Mouse (Mus musculus): ENCODE measurements around the gene Rac2. TPM values are rescaled to one million over a fixed set of nuclear protein-coding genes. Genes with fewer than 3 reads are reported as not detected.
A peak's percentile ranks its signal among the peaks of the same experiment; 100 is the strongest.

The Rac2 gene
- polyA plus RNA-seq, 1 experiment from 2014 or later = 27.3 TPM

DNA sequence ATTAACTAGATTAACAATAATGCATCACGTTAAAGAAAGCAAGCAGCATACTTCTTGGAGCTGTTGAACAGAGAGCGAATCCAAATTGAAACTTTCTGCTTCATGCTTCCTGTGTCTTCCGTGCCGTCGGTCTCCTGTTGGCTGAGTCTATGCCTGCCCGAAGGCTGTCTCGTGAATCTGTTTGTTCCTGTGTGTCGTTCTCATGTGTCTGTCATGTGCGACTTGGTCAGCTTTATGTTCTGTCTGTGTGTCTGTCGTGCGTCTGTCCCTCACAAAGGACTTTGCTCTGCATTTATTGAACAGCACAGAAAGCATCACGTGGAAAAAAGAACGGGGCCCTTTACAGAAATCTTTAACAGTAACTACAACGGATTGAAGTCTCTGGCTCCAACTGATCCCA lies 59.6 kb downstream of the Rac2 start:
- Histone ChIP-seq H3K36me3 (no peaks in the 10 kb centered on the region), H3K4me3 (no peak overlapping the region), H3K9ac (no peak overlapping the region), H3K27ac (no peak overlapping the region), H3K4me2 (no peak overlapping the region), H3K9me3 (no peaks in the 10 kb centered on the region), H3K4me1 (peaks cover 10% of the 10 kb centered on the region), H3K27me3 (no peaks in the 10 kb centered on the region)
- no peak for ATAC-seq (ENCODE audit: borderline replicate concordance, extremely low read depth, low FRiP score, low TSS enrichment)
- WGBS = 76% methylated on average over 14 of the region's 14 CpGs

DNA sequence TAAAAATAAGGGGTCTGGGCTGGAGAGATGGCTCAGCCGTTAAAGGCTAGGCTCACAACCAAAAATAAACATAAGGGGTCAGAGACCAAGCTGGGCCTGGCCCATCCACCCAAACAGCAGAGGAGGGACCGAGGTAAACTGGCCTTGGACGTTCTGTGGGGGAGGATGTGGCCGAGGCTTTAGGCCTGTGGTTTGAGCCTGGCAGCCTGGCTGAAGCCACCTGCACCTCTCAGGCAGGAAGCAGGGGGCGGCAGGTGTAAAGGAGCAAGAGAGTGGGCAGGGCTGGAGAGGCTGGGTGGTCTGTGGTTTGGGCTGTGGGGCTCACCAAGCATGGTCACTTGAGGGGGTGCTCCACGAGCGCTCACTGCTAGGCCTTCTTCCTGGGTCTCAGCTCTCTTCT lies 60.6 kb downstream of the Rac2 start:
- H3K27ac ChIP-seq = no peak overlapping the region
- no peaks in the 10 kb centered on the region for H3K36me3 ChIP-seq
- H3K9ac ChIP-seq = no peak overlapping the region
- H3K4me1 ChIP-seq = peaks cover 10% of the 10 kb centered on the region
- H3K27me3 ChIP-seq = no peaks in the 10 kb centered on the region
- no peak overlapping the region for H3K4me3 ChIP-seq
- ATAC-seq (ENCODE audit: borderline replicate concordance, extremely low read depth, low FRiP score, low TSS enrichment) = no peak
- H3K9me3 ChIP-seq = no peaks in the 10 kb centered on the region
- WGBS = 55% methylated on average over 7 of the region's 7 CpGs
- no peak overlapping the region for H3K4me2 ChIP-seq

- peak overlapping the region; percentile 6; the same call in 1 of the 2 replicates for H3K27ac ChIP-seq
- H3K36me3 ChIP-seq = no peaks in the 10 kb centered on the region
- no peaks in the 10 kb centered on the region for H3K27me3 ChIP-seq
- H3K9ac ChIP-seq = no peak overlapping the region
- no peak overlapping the region for H3K4me2 ChIP-seq
- 69% methylated on average over 6 of the region's 6 CpGs for WGBS
- H3K9me3 ChIP-seq = no peaks in the 10 kb centered on the region
- no peak overlapping the region for H3K4me3 ChIP-seq
- no peak for ATAC-seq (ENCODE audit: borderline replicate concordance, extremely low read depth, low FRiP score, low TSS enrichment)
- peaks cover 10% of the 10 kb centered on the region for H3K4me1 ChIP-seq
These were observed 61.8 kb downstream of the Rac2 start for GRCm38 (mm10) chr15:78510736-78511135.

DNA sequence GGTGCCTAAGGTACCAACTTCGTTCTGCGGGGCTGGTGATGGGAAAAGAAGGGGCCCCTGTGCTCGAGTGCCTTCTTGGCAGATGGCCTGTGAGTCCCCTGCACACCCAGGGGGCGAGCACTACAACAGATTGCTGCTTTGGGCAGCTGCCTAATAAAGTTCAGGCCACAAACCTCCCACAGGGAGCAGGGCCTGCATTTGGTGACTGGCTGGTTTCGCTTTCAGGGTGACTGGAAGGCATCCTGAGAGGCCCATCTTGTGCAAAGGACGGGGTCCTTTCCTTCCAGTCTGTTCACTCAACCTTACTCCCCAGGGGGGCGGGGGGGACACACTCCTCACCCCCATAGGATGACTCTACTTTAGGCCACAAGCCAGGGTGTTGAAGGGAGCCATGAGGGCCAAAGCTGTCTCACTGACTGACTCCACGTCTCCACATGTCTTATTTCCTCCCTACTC lies 62.4 kb downstream of the Rac2 start:
- Histone ChIP-seq H3K4me2 (no peak overlapping the region), H3K9me3 (no peaks in the 10 kb centered on the region), H3K27ac (0 out of 2 replicates have a peak overlapping the region, but pooled peaks have one; percentile 19), H3K4me1 (peaks cover 10% of the 10 kb centered on the region), H3K9ac (no peak overlapping the region), H3K36me3 (no peaks in the 10 kb centered on the region), H3K4me3 (no peak overlapping the region), H3K27me3 (no peaks in the 10 kb centered on the region)
- no peak for ATAC-seq (ENCODE audit: borderline replicate concordance, extremely low read depth, low FRiP score, low TSS enrichment)
- WGBS = 54% methylated on average over 8 of the region's 8 CpGs

- WGBS = 37% methylated on average over 12 of the region's 12 CpGs
- no peaks in the 10 kb centered on the region for H3K36me3 ChIP-seq
- no peak overlapping the region for H3K9ac ChIP-seq
- no peak for ATAC-seq (ENCODE audit: borderline replicate concordance, extremely low read depth, low FRiP score, low TSS enrichment)
- 0 out of 2 replicates have a peak overlapping the region, but pooled peaks have one; percentile 19 for H3K27ac ChIP-seq
- peaks cover 10% of the 10 kb centered on the region for H3K4me1 ChIP-seq
- no peak overlapping the region for H3K4me3 ChIP-seq
- H3K4me2 ChIP-seq = no peak overlapping the region; the same call in 1 of the 2 replicates
- H3K27me3 ChIP-seq = no peaks in the 10 kb centered on the region
- no peaks in the 10 kb centered on the region for H3K9me3 ChIP-seq
These were observed 63.2 kb downstream of the Rac2 start for GRCm38 (mm10) chr15:78509297-78509899.

Other genes with a start within 250 kb of the Rac2 start
- gene Csf2rb, start 247.0 kb downstream of the Rac2 start, polyA plus RNA-seq (2015; fragmentation: Nextera tagmentation; extraction: Ambion mirVana) = 2.3 and 2.7 TPM in 2 replicates
- gene Tex33, start 176.9 kb downstream of the Rac2 start, polyA plus RNA-seq (2015; fragmentation: Nextera tagmentation; extraction: Ambion mirVana) = not detected in 2 replicates
- gene Tst, start 166.9 kb downstream of the Rac2 start, polyA plus RNA-seq (2015; fragmentation: Nextera tagmentation; extraction: Ambion mirVana) = 81.1 and 88.7 TPM in 2 replicates
- 3.3 and 4.1 TPM in 2 replicates for gene Mpst, start 166.4 kb downstream of the Rac2 start, polyA plus RNA-seq (2015; fragmentation: Nextera tagmentation; extraction: Ambion mirVana)
- 46.9 and 49.5 TPM in 2 replicates for gene Kctd17, start 144.2 kb downstream of the Rac2 start, polyA plus RNA-seq (2015; fragmentation: Nextera tagmentation; extraction: Ambion mirVana)
- gene Tmprss6, start 104.1 kb downstream of the Rac2 start, polyA plus RNA-seq (2015; fragmentation: Nextera tagmentation; extraction: Ambion mirVana) = 0.06 and 0.20 TPM in 2 replicates
- 0.25 and 1.3 TPM in 2 replicates for gene Il2rb, start 77.5 kb downstream of the Rac2 start, polyA plus RNA-seq (2015; fragmentation: Nextera tagmentation; extraction: Ambion mirVana)
- 31.1 and 33.1 TPM in 2 replicates for gene C1qtnf6, start 41.4 kb downstream of the Rac2 start, polyA plus RNA-seq (2015; fragmentation: Nextera tagmentation; extraction: Ambion mirVana)
- 0.05 TPM in 1 of 2 replicates, not detected in the other for gene Sstr3, start 28.1 kb downstream of the Rac2 start, polyA plus RNA-seq (2015; fragmentation: Nextera tagmentation; extraction: Ambion mirVana)
- gene Cyth4, start 24.3 kb upstream of the Rac2 start, polyA plus RNA-seq (2015; fragmentation: Nextera tagmentation; extraction: Ambion mirVana) = 10.7 and 13.0 TPM in 2 replicates
- gene Elfn2, start 146.0 kb upstream of the Rac2 start, polyA plus RNA-seq (2015; fragmentation: Nextera tagmentation; extraction: Ambion mirVana) = 0.06 and 0.08 TPM in 2 replicates
- 42.1 and 45.0 TPM in 2 replicates for gene Mfng, start 200.7 kb upstream of the Rac2 start, polyA plus RNA-seq (2015; fragmentation: Nextera tagmentation; extraction: Ambion mirVana)
- gene Card10, start 230.3 kb upstream of the Rac2 start, polyA plus RNA-seq (2015; fragmentation: Nextera tagmentation; extraction: Ambion mirVana) = 7.1 and 7.6 TPM in 2 replicates